Mouse (Mus musculus) NIH3T3 (cell line): ENCODE results near the gene Sbk2.

ENCODE experiments used
- DNase-seq: peaks from one replicate; pipeline ENCODE4 v3.0.0-alpha.2; 2012; ENCODE audit warnings: low read depth

The Sbk2 gene

GRCm38 (mm10) chr7:4950561-4951342 lies 13.5 kb downstream of the Sbk2 start:
- peak; percentile 47 for DNase-seq

DNA sequence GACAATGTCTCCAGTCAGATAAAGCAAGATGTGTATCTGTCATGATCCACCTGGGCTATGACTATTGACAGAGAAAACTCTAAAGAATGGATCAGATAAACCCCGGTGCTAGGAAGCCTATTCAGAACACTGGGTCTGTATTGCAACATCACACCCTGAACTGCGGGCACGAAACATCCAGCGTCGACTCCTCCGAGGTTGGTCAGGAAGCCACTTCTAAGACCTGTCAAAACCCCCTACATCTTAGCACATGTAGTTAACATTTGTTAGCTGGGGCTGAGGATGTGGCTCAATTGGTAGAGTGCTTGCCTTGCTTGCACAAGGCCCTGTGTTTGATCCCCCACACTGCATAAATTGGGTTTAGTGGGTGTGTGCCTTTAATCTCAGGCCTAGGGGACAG lies 15.8 kb downstream of the Sbk2 start:
- no peak for DNase-seq

DNA sequence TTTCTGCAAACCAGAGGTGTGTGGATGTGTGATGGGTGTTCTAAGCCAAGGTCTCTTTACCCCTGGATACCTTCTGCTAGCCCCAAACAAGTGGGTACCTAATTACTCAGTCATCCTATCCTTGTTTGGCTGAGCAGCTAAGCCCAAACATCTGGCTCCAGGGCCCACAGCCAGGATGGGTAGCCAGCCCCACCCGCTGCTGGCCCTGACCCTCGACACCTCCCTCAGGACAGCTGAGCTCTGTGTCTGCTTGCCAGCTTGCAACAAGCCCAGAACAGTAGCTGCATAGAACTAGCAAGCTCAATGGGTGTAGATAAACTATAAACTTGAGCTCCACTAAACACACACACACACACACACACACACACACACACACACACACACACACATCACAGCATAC lies 16.4 kb downstream of the Sbk2 start:
- peak; percentile 80 for DNase-seq

DNA sequence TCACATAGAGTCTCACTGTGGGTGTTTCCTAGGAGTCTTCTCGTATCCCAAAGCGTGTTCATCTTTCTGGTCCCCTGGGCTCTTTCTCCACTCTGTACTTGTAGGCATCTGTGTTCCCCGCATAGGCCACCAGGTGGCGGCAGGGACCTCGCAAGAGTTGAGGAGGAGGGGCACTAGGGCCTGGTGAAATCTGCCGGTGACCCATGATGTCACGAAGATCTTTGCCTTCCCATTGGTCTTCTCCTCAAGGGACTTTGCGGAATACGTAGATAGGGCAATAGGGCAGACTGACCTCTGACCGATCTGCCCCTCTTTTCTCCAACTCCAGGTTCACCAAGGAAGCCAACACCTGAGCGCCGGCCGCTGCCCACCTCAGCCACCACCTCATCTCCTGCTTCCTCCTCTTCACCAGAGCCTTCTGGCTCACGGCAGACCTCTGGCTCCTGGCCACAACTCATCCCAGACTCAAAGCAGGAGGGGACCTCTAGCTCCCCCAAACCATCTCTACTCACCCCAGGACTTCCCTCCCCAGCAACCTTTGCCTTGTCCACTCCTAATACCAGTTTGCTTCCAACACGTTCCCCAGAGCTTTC lies 20.9 kb downstream of the Sbk2 start:
- peak; percentile 95 for DNase-seq

- DNase-seq: no peak
These were observed 21.5 kb downstream of the Sbk2 start for GRCm38 (mm10) chr7:4942673-4943072.

DNA sequence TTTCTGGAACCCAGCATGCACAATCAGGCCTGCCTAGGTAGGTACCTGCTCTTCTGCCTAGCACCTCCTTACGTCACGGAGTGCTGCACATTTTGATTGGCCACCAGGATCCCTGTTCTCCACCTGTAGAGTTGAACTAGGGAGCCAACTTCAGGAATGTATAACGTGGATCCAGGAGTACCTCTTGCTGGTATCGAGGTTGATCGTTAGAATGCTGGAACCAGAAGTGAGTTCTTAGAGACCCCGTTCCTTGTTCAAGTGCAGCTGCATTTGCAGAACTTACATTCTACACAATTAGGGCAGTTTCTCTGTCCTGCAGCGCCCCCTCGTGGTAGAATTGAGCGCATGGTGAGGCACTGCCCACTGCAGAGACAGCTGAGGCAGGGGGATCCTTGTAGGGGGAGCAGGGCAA lies 24.1 kb downstream of the Sbk2 start:
- peak; percentile 91 for DNase-seq

- peak; percentile 80 for DNase-seq
These were observed 25.8 kb downstream of the Sbk2 start for GRCm38 (mm10) chr7:4938456-4938855.

DNA sequence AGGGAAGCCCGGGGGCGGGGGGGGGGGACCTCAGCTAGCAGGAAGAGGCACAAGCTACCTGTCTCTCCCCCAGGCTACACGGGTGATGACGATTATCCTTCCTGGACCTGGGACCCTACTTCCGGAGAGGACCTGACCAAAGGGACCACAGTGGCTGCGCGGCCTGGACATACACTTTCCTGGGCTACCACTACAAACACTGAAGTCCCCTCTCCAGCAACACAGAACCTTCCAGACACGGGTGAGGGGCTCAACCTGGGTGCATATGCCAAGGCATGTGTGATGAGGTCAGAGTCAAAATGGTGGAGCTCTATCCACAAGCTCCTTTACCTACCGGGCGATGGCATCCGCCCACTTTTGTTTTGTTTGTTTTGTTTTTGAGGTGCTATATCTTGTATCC lies 26.8 kb downstream of the Sbk2 start:
- DNase-seq: no peak

DNA sequence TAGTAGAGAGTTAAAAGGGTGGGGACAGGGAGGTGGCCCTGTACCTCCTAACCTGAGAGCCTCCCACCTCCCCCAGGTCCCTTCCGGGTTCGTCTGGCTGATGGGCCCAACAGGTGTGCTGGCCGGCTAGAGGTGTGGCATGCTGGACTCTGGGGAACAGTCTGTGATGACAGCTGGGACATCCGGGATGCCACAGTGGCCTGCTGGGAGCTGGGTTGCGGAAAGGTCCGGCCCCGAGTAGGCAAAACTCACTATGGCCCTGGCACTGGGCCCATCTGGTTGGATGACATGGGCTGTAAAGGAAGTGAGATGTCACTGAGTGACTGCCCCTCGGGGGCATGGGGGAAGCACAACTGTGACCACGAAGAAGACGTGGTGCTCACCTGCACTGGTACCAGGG lies 27.4 kb downstream of the Sbk2 start:
- DNase-seq: no peak

DNA sequence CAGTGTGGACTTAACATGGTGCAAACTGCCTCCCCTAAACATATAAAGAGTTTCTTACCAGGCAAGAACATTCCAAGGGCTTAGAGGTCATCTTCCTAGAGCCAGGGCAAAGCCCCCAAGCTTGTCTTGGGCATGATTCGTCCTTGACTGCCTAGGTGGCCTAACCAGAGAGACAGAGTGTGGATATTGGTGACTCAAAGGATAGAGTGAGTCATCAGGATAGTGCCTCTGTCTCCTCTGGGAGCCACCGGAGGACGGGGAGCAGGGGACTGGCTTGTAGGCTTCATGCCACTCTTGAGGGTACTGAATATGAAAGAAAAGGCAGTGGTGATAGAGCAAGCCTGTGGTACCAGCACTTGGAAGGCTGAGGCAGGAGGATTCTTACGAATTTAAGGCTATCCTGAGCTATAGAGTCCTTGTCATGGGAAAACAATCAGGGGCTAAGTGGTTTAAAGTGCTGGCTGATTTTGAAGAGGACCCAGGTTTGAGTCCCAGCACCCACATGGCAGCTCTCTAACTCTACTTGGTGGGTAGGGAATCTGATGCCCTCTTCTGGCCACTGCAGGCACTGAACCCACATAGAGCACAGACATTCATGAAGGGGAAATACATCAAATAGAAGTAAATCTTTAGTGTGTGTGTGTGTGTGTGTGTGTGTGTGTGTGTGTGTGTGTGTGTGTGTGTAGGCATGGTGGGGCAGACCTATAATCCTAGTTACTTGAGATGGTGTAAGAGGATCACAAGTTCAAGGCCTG lies 29.9 kb downstream of the Sbk2 start:
- peak; percentile 43 for DNase-seq

GRCm38 (mm10) chr7:4933103-4933502 lies 31.1 kb downstream of the Sbk2 start:
- no peak for DNase-seq

DNA sequence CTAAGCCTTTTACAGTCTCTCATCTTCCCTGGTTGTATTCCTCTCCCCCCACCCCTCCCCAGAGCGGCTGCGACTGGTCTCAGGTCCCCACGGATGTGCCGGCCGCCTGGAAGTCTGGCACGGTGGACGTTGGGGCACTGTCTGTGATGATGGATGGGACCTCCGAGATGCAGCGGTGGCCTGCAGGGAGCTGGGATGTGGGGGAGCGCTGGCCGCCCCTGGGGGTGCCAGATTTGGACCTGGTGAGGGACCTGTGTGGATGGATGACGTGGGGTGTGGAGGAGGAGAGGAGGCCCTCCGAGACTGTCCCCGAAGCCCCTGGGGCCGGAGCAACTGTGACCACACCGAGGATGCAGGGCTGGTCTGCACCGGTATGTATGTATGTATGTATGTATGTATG lies 35.9 kb downstream of the Sbk2 start:
- DNase-seq: no peak

DNA sequence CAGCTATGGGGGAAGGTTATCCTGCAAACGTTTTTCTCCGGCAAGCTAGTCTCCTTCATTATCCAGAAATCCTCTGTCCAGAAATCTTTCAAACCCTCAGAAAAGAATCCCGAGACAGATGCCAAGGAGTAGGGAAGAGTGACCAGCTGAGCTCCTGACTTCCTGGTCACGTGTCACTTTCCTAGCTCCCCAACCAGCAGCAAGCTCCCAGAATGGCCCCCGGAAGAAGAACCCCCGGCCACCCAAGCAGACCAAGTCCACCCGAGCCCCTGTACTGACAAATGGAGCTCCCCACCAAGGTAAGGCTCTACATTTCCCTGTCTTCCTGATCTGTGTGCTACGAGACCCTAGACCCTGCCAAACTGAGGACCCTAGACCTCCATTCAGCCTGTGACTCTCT lies 36.5 kb downstream of the Sbk2 start:
- no peak for DNase-seq

- no peak for DNase-seq
These were observed 37.4 kb downstream of the Sbk2 start for GRCm38 (mm10) chr7:4926849-4927248.

DNA sequence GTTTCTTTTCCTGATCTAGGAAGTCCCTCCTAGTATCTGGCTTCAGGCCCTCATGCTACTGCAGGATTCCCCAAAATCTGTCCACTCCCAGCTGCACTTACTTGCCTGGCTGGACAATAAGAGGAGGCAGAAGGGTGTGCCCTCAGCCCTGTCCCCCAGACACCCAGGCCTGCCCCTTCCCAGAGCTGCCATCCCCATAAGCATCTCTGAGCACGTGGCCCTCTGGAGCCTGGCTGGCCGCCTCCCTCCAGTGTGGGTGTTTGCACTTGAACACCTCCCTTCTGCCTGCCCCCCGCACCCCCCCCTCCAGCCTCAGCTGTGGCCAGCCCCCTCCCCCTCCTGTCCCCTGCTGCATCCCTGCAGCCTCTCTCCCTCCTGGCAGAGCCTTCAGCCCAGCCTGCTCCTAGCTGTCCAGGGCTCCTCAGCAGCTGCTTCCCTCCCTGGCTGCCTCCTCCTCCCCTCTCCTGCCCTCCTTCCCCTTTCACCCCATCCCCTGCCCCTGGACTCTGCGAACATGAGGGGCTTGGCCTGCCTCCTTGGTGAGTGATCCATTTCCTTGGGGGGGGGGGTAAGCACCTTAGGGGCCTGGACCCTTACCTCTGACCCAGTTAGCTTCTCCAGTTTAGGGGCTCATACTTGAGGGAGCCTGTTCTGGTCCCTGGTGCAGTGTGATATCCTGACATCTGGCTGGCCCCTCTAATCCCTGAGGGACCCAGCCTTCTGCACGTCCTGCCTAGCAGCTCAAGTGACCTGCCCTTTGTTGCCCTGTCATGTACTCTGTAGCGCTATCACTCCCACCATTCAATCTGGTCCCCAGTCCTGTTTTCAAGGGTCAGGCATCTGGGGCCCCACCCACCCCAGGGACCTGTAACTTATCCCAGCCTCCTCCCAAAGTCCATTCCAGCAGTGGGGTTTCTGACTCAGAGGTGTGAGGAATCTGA lies 38.5 kb downstream of the Sbk2 start, which contains the start of gene Ssc5d:
Ssc5d (plus strand) TSS at position 345 of the 941 bp plus-strand sequence.
- DNase-seq: peak; percentile 91

- DNase-seq: peak; percentile 95
These were observed 39.3 kb downstream of the Sbk2 start for GRCm38 (mm10) chr7:4924891-4925301.

DNA sequence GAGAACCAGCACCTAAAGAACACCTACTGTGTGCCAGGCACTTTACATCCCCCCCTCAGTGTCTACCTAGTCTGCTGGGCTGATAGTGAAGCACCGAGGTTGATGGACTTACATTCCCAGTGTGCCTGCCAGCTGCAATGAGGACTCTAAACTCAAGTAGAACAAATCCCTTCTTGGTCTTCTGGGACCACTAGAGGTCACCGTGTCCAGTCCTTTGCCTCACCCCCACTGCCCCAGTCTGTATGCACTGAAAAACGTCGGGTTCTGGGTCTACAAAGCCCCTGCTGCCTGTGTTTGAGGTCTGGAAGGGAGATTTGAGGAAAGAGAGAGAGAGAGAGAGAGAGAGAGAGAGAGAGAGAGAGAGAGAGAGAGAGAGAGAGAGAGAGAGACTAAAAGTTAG lies 39.7 kb downstream of the Sbk2 start:
- DNase-seq: peak; percentile 60

DNA sequence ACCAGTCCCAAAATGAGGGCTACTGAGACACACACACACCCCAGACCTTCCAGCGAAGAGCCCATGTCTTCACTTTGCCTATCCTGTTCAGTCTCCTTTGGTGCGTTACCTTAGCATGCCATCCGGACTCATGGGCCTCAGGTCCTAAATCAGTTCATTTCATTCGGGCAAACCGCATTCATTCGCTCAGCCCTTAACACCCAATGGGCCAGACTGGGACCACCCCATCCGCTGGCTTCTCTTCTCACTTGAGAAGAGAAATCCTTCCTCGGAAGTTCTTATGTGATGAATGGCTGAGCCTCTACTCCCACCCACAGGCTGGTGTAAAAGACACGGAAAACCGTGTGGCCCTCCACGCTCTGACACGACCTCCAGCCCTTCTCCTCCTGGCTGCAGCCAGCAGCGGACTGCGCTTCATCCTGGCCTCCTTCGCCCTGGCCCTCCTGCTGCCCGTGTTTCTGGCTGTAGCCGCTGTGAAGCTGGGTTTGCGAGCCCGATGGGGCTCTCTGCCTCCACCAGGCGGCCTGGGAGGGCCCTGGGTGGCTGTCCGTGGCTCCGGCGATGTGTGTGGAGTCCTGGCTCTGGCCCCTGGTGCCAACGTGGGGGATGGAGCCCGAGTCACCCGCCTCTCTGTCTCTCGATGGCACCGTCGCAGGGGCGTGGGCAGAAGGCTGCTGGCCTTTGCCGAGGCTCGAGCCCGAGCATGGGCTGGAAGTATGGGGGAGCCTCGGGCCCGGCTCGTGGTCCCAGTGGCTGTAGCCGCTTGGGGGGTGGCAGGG lies 40.4 kb downstream of the Sbk2 start:
- peak; percentile 84 for DNase-seq

- DNase-seq: peak; percentile 45
These were observed 41.2 kb downstream of the Sbk2 start for GRCm38 (mm10) chr7:4922931-4923565.

- peak; percentile 42 for DNase-seq
These were observed 41.7 kb downstream of the Sbk2 start for GRCm38 (mm10) chr7:4922508-4922907.
